Comparison of ENCODE assay signal across 1 mouse cellular context in genomic region chr3:96598156-96599068, GRCm38 (mm10).
TF ChIP-seq lines count a peak whose summit lies in the region.

No protein-coding gene starts in this region.

TF ChIP-seq in C2C12, 6 proteins besides CTCF, POLR2A, EP300 and RAD21 (continued from another document):
- TF ChIP-seq MYOD1 (IDR thresholded peaks at IDR 0.05; ENCODE audit: control insufficient read depth, insufficient read length, low read depth) (no peak), CEBPB (IDR thresholded peaks at IDR 0.05; ENCODE audit: low read depth) (no peak), MAX (IDR thresholded peaks at IDR 0.05) (no peak), USF1 (IDR thresholded peaks at IDR 0.05; ENCODE audit: low read depth) (no peak), FOSL1 (IDR thresholded peaks at IDR 0.05; ENCODE audit: insufficient read depth, low read length, poor library complexity, severe bottlenecking) (no peak)
